Mouse (Mus musculus): ENCODE data around the gene Dnm2.

Dnm2 gene

GRCm38 (mm10) chr9:21547075-21547941 lies 122.6 kb downstream of the Dnm2 start:
- peak; percentile 55 for DNase-seq

GRCm38 (mm10) chr9:21551049-21551448 lies 126.3 kb downstream of the Dnm2 start:
- DNase-seq, result no peak

GRCm38 (mm10) chr9:21553607-21554273 lies 129.0 kb downstream of the Dnm2 start:
- no peak for DNase-seq

- no peak for DNase-seq
These were observed 130.6 kb downstream of the Dnm2 start for GRCm38 (mm10) chr9:21555198-21555742.

- peak; percentile 9 for DNase-seq
These were observed 132.3 kb downstream of the Dnm2 start for GRCm38 (mm10) chr9:21556996-21557395.
